Mouse (Mus musculus) lung, embryonic 16.5 days (tissue): ENCODE results near the gene Prph. TPM values are rescaled to one million over a fixed set of nuclear protein-coding genes. Genes with fewer than 3 reads are reported as not detected.

Source experiments
- ATAC-seq: fragments of 200-750 bp; cut with Nextera tagmentation; 2 replicates; pipeline ENCODE4 v1.8.0; 2017; ENCODE audit warnings: low read depth, mild to moderate bottlenecking, moderate library complexity
- H3K27ac ChIP-seq: fragments of 300-500 bp; sonication (generic); 2 replicates; pipeline ENCODE4 v1.5.1; 2014; ENCODE audit warnings: mild to moderate bottlenecking, control low read depth, low read length
- H3K27me3 ChIP-seq: fragments of 300-500 bp; sonication (generic); 2 replicates; pipeline ENCODE4 v1.6.1; 2014; ENCODE audit warnings: low read depth, low read length, mixed read lengths; ENCODE audit not compliant: control insufficient read depth, insufficient read depth
- H3K36me3 ChIP-seq: fragments of 300-500 bp; sonication (generic); 2 replicates; pipeline ENCODE4 v1.6.1; 2014; ENCODE audit warnings: low read length; ENCODE audit not compliant: control insufficient read depth, insufficient read depth
- H3K4me1 ChIP-seq: fragments of 300-500 bp; sonication (generic); replicated peaks from 2 replicates; pipeline ENCODE4 v1.6.1; 2014; ENCODE audit warnings: low read length, mixed read lengths; ENCODE audit not compliant: control insufficient read depth, insufficient read depth
- H3K4me2 ChIP-seq: fragments of 300-500 bp; sonication (generic); 2 replicates; pipeline ENCODE4 v1.6.1; 2014; ENCODE audit warnings: low read depth, low read length, control low read depth
- H3K4me3 ChIP-seq: fragments of 300-500 bp; sonication (generic); 2 replicates; pipeline ENCODE4 v1.5.1; 2014; ENCODE audit warnings: mild to moderate bottlenecking, low read length, control low read depth
- H3K9ac ChIP-seq: fragments of 300-500 bp; sonication (generic); 2 replicates; pipeline ENCODE4 v1.6.1; 2014; ENCODE audit warnings: low read length, control low read depth
- H3K9me3 ChIP-seq: fragments of 300-500 bp; sonication (generic); 2 replicates; pipeline ENCODE4 v1.6.1; 2016; ENCODE audit warnings: low read length; ENCODE audit not compliant: control insufficient read depth
- WGBS: fragments of 180-500 bp; shearing (Covaris S2); extraction: QIAGEN DNeasy Blood & Tissue Kit; methylation state at CpG from one replicate; pipeline ENCODE4 v1.1.7; 2014; 5-methylcytosine and 5-hydroxymethylcytosine counted together
- polyA plus RNA-seq: library from polyadenylated mRNA; unstranded; fragments of >200 nt; fragmentation: Nextera tagmentation; extraction: Ambion mirVana; gene quantifications from 2 replicates; pipeline ENCODE4 v1.2.1, GENCODE M21; 2015

Gene Prph
- polyA plus RNA-seq, 1 experiment from 2014 or later, result 3.9 TPM

DNA sequence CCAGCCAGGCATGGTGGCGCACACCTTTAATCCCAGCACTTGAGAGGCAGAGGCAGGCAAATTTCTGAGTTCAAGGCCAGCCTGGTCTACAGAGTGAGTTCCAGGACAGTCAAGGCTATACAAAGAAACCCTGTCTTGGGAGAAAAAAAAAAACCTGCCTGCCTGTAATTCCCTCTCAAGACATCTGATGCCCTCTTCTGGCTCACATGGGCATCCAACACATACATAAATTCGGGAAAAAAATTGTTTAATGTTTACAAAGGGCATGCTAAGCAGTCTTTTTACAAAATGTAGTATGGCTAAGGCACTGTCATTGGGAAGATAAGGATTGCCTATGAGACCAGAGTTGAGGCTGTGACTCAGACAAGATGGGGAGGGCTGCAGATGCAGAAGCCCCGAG, 24.8 kb downstream of the Prph start:
- Histone ChIP-seq H3K27ac (no peak overlapping the region), H3K27me3 (peaks cover 7% of the 10 kb centered on the region), H3K36me3 (peaks cover 33% of the 10 kb centered on the region), H3K9me3 (no peaks in the 10 kb centered on the region), H3K4me2 (no peak overlapping the region), H3K4me1 (peaks cover 26% of the 10 kb centered on the region), H3K9ac (no peak overlapping the region), H3K4me3 (no peak overlapping the region)
- WGBS, result 69% methylated on average over 3 of the region's 3 CpGs
- ATAC-seq, result no peak

DNA sequence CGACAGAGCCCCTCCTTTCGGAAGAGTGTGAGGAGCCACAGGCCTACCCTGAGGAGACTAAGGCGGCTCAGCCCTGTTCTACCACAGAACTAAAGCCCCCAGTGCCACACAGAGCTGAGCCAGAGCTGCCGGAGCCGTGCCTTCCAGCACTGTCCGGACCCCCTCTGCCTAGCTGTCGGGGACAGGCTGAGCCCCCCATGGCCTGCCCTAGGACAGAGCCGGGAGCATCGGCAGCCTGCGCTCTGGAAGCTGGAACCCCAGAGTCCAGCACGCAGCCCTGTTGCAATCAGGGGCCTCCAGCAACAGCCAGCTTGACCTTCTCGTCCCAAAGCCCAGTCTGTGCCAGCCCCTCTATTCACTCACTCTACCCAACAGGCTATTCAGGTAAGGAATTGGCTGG, 27.3 kb downstream of the Prph start:
- Histone ChIP-seq H3K27ac (no peak overlapping the region), H3K36me3 (peaks cover 29% of the 10 kb centered on the region), H3K4me1 (peaks cover 15% of the 10 kb centered on the region), H3K4me2 (no peak overlapping the region), H3K9me3 (no peaks in the 10 kb centered on the region), H3K27me3 (peaks cover 27% of the 10 kb centered on the region), H3K4me3 (no peak overlapping the region), H3K9ac (no peak overlapping the region)
- WGBS, result 95% methylated on average over 12 of the region's 12 CpGs
- no peak for ATAC-seq

DNA sequence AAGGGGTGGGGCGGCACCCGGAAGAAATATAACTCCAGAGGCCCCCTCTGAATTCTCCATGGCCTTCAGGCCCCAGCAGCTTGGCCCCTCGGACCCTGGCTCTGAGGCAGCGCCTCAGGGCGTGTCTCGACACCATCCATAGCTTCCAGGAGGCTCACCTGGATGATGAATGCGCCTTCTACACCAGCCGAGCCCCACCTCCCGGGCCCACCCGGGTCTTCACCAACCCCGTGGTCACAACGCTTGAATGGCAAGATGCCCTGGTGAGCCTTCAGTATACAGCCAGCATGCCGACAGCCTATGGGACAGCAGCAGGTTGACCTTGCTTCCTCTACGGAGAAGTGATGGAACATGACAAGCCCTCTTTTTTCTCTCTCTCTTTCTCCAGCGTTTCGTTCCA, 27.9 kb downstream of the Prph start:
- no peak overlapping the region for H3K4me3 ChIP-seq
- no peak overlapping the region for H3K9ac ChIP-seq
- no peak overlapping the region for H3K27ac ChIP-seq
- H3K4me1 ChIP-seq, result peaks cover 13% of the 10 kb centered on the region
- no peaks in the 10 kb centered on the region for H3K9me3 ChIP-seq
- H3K27me3 ChIP-seq, result peaks cover 32% of the 10 kb centered on the region
- no peak for ATAC-seq
- peaks cover 29% of the 10 kb centered on the region for H3K36me3 ChIP-seq
- H3K4me2 ChIP-seq, result no peak overlapping the region
- WGBS, result 84% methylated on average over 16 of the region's 16 CpGs

DNA sequence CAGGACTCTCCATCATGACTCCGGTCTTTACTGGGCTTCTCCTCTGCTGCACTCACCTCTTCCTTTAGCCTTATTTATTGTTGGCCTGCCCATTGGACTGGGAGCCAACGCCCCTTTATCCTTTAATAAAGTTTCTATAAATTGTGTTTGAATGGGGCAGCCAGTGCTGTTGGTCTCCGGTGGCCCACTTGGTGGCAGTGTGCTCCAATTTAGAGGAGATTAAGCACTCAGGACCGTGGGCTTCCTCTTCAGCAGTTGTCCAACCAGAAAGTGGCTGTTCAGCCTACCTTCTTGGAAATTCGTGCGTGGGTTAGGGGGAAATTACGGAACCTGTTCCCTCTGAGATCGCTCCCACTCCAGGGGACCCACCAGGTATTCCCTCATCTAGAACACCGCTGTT, 28.3 kb downstream of the Prph start:
- peaks cover 12% of the 10 kb centered on the region for H3K4me1 ChIP-seq
- no peak overlapping the region for H3K4me3 ChIP-seq
- 0 out of 2 replicates have a peak, but pooled peaks have one; percentile 34 for ATAC-seq
- 63% methylated on average over 9 of the region's 9 CpGs for WGBS
- H3K4me2 ChIP-seq, result no peak overlapping the region
- H3K9ac ChIP-seq, result no peak overlapping the region
- H3K27ac ChIP-seq, result no peak overlapping the region
- peaks cover 26% of the 10 kb centered on the region for H3K36me3 ChIP-seq
- peaks cover 36% of the 10 kb centered on the region for H3K27me3 ChIP-seq
- no peaks in the 10 kb centered on the region for H3K9me3 ChIP-seq

DNA sequence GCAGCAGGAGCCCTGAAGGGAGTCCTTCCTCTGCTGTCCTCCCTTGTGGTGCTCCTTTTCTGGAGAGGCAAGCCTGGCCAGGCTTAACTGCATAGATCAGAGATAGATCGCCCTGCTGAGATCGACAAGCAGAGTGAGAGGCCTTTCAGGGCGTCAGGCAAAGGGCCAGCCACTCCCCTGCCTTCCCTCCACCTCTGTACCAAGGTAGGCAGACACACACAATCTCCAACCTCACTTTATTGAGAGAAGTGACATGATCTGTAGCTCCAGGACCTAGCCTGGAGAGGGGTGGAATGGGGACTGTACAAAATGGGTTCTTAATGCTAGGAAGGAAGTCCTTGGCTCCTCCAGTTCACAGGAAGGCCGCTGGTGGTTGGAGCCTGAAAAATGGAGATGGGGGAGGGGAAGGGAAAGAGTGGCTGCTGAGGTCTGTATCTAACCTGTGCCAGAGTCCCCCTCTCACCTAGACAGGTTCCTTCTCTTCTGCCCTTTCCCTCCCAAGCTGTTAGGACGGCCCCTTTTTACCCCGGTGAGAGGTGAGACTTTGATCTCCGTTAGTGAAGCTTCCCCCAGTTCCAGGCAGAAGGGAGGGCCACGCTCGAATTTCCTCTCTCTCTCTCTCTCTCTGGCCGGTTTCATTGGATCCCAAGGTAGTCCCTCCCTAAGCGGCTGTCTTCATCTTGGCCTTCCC, 29.0 kb downstream of the Prph start:
- no peak overlapping the region for H3K27ac ChIP-seq

DNA sequence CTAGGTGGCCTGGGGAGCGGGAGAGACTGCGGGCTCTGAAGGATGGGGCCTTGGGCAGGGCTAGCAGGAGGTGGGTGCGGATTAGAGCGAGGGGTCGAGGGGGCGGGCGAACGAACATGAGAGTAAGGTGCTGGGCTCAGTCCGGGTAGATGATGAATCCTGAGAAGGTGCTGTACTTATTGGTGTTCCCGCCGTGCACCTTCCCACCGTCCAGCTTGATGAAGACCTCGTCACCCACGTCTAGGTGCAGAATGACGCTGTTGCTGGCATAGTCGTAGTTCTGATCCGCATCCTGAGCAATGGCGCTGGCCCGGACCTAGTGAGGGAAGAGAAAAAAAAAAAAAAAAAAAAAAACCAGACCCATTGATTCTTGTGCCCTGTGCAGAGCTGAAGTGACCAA, 29.6 kb downstream of the Prph start:
- H3K4me1 ChIP-seq, result peaks cover 12% of the 10 kb centered on the region
- peak overlapping the region; percentile 17 for H3K4me2 ChIP-seq
- H3K9me3 ChIP-seq, result no peaks in the 10 kb centered on the region
- no peak overlapping the region for H3K4me3 ChIP-seq
- H3K36me3 ChIP-seq, result peaks cover 22% of the 10 kb centered on the region
- no peak for ATAC-seq
- 16% methylated on average over 19 of the region's 19 CpGs for WGBS
- no peak overlapping the region for H3K9ac ChIP-seq
- no peak overlapping the region for H3K27ac ChIP-seq
- H3K27me3 ChIP-seq, result peaks cover 50% of the 10 kb centered on the region

More for the DNA sequence above, 29.0 kb downstream of the Prph start:
- ATAC-seq, result no peak
- WGBS, result 6% methylated on average over 11 of the region's 11 CpGs
- Histone ChIP-seq H3K27me3 (peaks cover 44% of the 10 kb centered on the region), H3K4me2 (peak overlapping the region; percentile 17), H3K4me3 (no peak overlapping the region; the same call in 1 of the 2 replicates), H3K9ac (no peak overlapping the region), H3K9me3 (no peaks in the 10 kb centered on the region), H3K36me3 (peaks cover 22% of the 10 kb centered on the region), H3K4me1 (peaks cover 12% of the 10 kb centered on the region)

DNA sequence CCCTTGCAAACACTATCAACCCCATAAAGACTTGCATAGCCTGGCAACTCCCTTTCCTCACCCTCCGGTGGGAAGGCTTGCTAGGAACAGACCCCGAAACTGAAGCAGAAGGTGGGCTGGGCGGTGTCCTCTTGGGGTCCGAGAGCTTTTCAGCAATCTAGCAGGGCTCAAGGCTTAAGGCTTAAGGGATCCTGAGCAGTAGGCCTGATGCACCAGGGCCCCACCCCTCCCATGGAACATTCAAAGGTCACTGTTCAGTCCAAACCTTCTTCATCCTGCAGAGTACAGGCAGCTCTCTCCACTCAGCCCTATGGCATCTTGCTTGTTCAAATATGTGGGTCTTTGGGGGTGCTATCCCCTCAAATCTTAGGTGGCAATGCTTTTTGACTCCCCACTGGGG, 31.0 kb downstream of the Prph start:
- Histone ChIP-seq H3K36me3 (peaks cover 19% of the 10 kb centered on the region), H3K4me3 (no peak overlapping the region), H3K27ac (no peak overlapping the region), H3K9me3 (no peaks in the 10 kb centered on the region), H3K9ac (no peak overlapping the region), H3K4me2 (no peak overlapping the region), H3K4me1 (peaks cover 12% of the 10 kb centered on the region), H3K27me3 (peaks cover 63% of the 10 kb centered on the region)
- no peak for ATAC-seq
- 81% methylated on average over 4 of the region's 4 CpGs for WGBS

DNA sequence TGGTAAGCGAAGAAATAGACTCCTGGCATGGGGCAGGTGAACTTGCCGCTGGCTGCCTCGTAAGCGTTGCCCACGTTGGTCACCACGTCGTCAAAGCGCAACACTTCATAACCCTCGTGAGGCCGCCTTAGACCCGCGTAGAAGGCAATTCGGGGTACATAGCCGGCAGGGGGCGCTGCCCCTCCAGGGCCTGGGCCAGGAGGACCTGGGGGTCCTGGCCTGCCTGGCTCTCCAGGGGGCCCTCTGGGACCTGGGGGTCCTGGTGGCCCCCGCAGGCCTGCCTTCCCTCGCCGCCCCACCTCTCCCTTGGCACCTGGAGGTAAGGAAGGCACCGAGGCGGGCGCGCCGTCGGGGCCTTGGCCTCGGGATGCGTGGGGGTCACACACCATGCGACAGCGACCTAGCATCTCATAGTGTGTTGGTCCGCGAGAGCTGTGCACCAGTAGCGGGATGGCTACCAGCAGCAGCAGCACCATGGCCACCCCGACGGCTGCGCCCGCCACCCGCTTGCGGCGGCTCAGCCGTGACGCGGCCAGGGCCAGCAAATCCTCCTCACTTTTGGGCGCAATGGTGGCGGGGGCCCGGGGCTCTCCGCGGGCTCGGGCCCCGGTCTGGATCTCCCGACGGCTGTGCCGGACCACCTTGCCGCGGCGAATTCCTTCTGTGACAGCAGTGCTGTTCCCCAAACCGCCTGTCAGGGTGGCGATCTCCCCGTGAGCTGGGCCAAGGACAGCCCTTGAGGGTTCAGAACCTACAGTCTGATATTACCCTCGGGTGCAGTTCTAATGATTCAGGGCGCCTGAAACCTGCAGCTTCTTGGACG, 32.5 kb downstream of the Prph start, which contains the start of gene C1ql4:
TSS of gene C1ql4 (minus strand) at position 565 of the 823 bp plus-strand sequence.
- Histone ChIP-seq H3K4me3 (peak within 1 kb of the TSS; percentile 33), H3K4me2 (peak within 1 kb of the TSS; percentile 51), H3K27me3 (peaks cover 76% of the 10 kb centered on the region), H3K36me3 (peaks cover 8% of the 10 kb centered on the region), H3K4me1 (peaks cover 12% of the 10 kb centered on the region), H3K9ac (no peak within 1 kb of the TSS), H3K27ac (no peak within 1 kb of the TSS), H3K9me3 (no peaks in the 10 kb centered on the region)
- WGBS, result 7% methylated on average over 60 of the region's 60 CpGs
- ATAC-seq, result no peak

DNA sequence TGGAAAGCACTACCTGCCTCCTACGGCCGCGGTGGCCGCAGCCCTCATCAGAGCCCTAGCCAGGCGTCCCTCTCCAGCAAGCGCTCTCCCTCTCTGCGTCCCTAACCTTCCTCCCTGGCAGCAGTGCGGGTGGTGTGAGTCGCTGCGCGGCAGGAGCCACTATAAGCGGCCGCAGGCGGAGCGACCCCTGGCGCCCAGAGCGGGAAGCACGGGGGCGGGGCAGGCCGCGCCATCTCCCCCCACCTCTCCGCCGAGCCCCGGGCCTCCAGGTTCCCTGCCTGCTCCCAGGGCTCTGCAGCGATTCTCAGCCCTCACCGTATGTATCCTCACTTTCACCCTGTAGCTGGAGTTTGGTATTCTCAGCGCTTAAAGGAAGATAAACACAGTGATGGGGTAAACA, 33.3 kb downstream of the Prph start:
- WGBS, result under 1% methylated on average over 27 of the region's 27 CpGs

More for the DNA sequence above, 33.3 kb downstream of the Prph start:
- peaks cover 83% of the 10 kb centered on the region for H3K27me3 ChIP-seq
- ATAC-seq, result peak; percentile 83
- peak overlapping the region; percentile 51 for H3K4me2 ChIP-seq
- no peak overlapping the region for H3K27ac ChIP-seq
- H3K9ac ChIP-seq, result no peak overlapping the region
- H3K4me1 ChIP-seq, result peaks cover 12% of the 10 kb centered on the region
- H3K4me3 ChIP-seq, result peak overlapping the region; percentile 33
- H3K36me3 ChIP-seq, result no peaks in the 10 kb centered on the region
- H3K9me3 ChIP-seq, result no peaks in the 10 kb centered on the region
